Mouse (Mus musculus) bone marrow macrophage, adult 2 months (primary cell): ENCODE results near the gene Lhfpl4.

Experiments used
- CTCF ChIP-seq: IDR thresholded peaks from 2 replicates; pipeline ENCODE4 v1.5.1; 2012; ENCODE audit warnings: low read depth, mild to moderate bottlenecking, low read length, moderate library complexity
- POLR2A ChIP-seq: IDR thresholded peaks from 2 replicates; pipeline ENCODE4 v1.6.1; 2012; ENCODE audit warnings: mild to moderate bottlenecking, low read depth, low read length, borderline replicate concordance

- TF ChIP-seq CTCF (no peak), POLR2A (no peak)
Measured at GRCm38 (mm10) chr6:113154071-113154470, 41.1 kb downstream of the Lhfpl4 start.
